Mouse (Mus musculus): ENCODE results near the gene Col1a2. TPM values are rescaled to one million over a fixed set of nuclear protein-coding genes. Genes with fewer than 3 reads are reported as not detected.

Col1a2 gene
- polyA plus RNA-seq, 1 experiment from 2014 or later: 883 TPM

DNA sequence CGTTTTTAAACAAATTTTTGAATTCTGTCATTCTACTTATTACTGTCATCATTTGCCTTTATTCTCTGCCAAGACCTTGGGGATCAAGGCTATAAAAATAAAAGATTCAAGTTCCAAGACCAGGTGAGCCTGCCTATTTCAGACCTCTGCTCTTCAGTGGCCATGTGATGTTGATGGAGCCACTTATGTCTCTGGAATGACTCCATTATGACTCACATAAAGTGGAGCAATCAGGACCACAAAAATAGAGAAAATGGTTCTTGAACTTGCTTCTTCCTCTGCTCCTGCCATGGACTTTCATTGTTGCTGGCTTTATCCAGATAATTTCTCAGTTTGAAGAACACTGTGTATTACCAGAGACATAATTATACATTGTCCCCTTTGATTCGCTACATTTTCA is 10.9 kb upstream of the Col1a2 start:
- H3K36me3 ChIP-seq: no peaks in the 10 kb centered on the region
- H3K9ac ChIP-seq: no peak overlapping the region
- H3K27me3 ChIP-seq: no peaks in the 10 kb centered on the region
- WGBS: 76% methylated on average over 2 of the region's 2 CpGs
- no peak overlapping the region for H3K4me2 ChIP-seq (replicated peaks)
- H3K4me1 ChIP-seq: peaks cover 20% of the 10 kb centered on the region
- no peak overlapping the region for H3K4me3 ChIP-seq
- H3K27ac ChIP-seq: no peak overlapping the region
- ATAC-seq (ENCODE audit: low FRiP score, low read depth): no peak
- no peaks in the 10 kb centered on the region for H3K9me3 ChIP-seq

DNA sequence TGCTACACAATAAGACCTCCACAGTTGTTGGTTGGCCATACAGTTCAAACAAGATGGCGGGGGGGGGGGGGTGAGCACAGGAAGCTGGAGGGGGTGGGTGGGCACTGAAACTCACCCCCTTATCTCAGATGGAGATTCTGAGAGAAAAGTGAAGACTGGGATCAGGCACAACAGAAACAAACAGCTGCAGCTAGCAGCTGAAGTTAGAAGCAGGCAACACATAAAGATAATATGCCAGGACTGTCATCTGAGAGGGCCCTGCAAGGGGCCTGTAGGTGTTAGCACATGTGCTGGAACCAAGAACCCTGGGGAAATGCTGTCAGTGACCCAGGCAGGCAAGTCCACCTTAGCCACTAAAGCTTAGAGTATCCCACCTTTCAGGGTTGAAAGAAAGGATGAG is 8.2 kb upstream of the Col1a2 start:
- H3K9ac ChIP-seq: no peak overlapping the region
- H3K9me3 ChIP-seq: no peaks in the 10 kb centered on the region
- WGBS: 91% methylated on average over 1 of the region's 1 CpGs
- no peak; the same call in 1 of the 2 replicates for ATAC-seq (ENCODE audit: low FRiP score, low read depth)
- no peaks in the 10 kb centered on the region for H3K4me1 ChIP-seq
- H3K4me3 ChIP-seq: no peak overlapping the region
- no peak overlapping the region for H3K27ac ChIP-seq
- H3K27me3 ChIP-seq: no peaks in the 10 kb centered on the region
- no peak overlapping the region for H3K4me2 ChIP-seq (replicated peaks)
- no peaks in the 10 kb centered on the region for H3K36me3 ChIP-seq

DNA sequence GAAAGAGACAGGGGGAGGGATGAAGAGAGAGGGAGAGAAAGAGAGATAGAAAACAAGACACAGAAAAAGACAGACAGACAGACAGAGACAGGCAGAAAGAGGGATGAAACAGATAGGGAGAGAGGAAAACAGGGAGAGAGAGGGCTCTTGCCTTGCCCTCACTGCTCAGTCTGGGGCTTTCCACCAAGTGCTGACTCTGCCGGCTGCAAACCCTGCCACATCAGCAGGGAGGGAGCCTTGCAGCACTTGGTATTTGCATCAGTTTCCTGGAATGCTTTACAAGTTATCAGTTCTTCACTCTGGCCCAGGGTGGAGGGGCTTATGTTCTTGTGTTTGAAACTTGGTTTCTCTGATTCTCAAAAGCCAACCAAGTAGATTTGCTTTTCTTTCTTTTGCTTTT is 1.5 kb upstream of the Col1a2 start:
- Histone ChIP-seq H3K4me2 (replicated peaks) (no peak overlapping the region), H3K4me3 (no peak overlapping the region), H3K27ac (no peak overlapping the region), H3K4me1 (peaks cover 32% of the 10 kb centered on the region), H3K27me3 (no peaks in the 10 kb centered on the region), H3K9ac (no peak overlapping the region), H3K36me3 (no peaks in the 10 kb centered on the region), H3K9me3 (no peaks in the 10 kb centered on the region)
- no peak for ATAC-seq (ENCODE audit: low FRiP score, low read depth)
- WGBS: 0% methylated on average over 1 of the region's 1 CpGs

DNA sequence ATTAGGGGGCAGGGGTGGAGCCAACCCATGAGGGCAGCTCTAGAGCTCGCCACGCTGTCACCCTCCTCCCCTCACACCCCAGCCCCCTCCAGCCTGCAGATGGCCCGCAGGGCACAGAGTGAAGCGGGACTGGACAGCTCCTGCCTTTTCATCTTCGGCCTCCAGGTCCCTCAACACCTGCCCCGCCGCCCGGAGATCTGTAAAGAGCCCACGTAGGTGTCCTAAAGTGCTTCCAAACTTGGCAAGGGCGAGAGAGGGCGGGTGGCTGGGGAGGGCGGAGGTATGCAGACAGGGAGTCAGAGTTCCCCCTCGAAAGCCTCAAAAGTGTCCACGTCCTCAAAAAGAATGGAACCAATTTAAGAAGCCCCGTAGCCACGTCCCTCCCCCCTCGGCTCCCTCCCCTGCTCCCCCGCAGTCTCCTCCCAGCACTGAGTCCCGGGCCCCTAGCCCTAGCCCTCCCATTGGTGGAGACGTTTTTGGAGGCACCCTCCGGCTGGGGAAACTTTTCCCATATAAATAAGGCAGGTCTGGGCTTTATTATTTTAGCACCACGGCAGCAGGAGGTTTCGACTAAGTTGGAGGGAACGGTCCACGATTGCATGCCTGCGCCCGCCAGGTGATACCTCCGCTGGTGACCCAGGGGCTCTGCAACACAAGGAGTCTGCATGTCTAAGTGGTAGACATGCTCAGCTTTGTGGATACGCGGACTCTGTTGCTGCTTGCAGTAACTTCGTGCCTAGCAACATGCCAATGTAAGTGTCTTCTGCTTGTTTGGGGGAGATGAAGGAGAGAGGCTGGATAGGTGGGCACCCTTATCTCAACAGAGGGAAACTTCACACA is 764 bp downstream of the Col1a2 start:
- Histone ChIP-seq H3K4me3 (peak overlapping the region; percentile 63), H3K36me3 (peaks cover 7% of the 10 kb centered on the region), H3K4me2 (replicated peaks) (peak overlapping the region; percentile 72), H3K9me3 (no peaks in the 10 kb centered on the region), H3K4me1 (peaks cover 45% of the 10 kb centered on the region), H3K27ac (peak overlapping the region; percentile 94), H3K27me3 (no peaks in the 10 kb centered on the region), H3K9ac (peak overlapping the region; percentile 83)
- WGBS: under 1% methylated on average over 30 of the region's 31 CpGs
- peak; percentile 98 for ATAC-seq (ENCODE audit: low FRiP score, low read depth)

DNA sequence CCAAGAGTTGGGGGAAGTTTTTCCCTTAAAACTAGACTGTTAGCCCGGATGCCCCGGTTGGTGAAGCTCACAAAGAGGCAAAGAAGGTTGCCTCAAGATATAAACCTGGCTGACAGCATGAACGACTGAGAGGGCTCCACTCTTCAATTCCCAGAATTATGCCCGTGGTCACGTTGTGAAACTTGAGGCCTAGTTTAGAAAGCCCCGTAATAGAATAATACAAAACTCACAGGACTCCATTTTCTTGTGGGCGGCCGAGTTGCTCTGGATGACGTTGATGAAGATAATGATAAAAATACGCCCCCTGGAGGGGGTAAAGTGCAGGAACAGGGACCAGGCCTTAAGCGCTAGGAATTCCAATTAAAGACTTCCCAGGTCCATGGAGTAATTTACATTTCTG is 1.5 kb downstream of the Col1a2 start:
- no peaks in the 10 kb centered on the region for H3K9me3 ChIP-seq
- H3K36me3 ChIP-seq: peaks cover 13% of the 10 kb centered on the region
- H3K4me3 ChIP-seq: peak overlapping the region; percentile 63
- WGBS: under 1% methylated on average over 11 of the region's 11 CpGs
- peaks cover 47% of the 10 kb centered on the region for H3K4me1 ChIP-seq
- peak overlapping the region; percentile 72 for H3K4me2 ChIP-seq (replicated peaks)
- H3K27ac ChIP-seq: peak overlapping the region; percentile 94
- no peaks in the 10 kb centered on the region for H3K27me3 ChIP-seq
- peak overlapping the region; percentile 83 for H3K9ac ChIP-seq
- ATAC-seq (ENCODE audit: low FRiP score, low read depth): peak; percentile 13; the same call in 1 of the 2 replicates

DNA sequence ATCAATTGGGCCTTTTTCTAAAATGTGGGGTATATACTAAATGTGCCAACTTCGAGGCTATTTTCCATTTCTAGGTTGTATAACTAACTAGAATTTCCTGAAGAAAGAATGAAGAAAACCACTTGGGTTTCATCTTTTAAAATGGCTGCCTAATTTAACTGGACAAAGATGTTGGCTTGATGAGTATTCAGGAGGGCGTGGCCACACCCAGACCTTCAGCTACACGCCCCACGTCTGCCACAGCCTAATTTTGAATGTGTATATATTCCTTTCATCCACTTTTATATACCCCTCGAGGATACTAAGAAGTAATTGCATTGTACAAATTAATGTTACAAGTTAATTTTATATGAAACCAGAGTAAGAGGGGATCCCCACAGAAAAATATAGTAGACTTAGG is 2.2 kb downstream of the Col1a2 start:
- peak overlapping the region; percentile 94 for H3K27ac ChIP-seq
- no peaks in the 10 kb centered on the region for H3K9me3 ChIP-seq
- peak overlapping the region; percentile 72 for H3K4me2 ChIP-seq (replicated peaks)
- H3K27me3 ChIP-seq: no peaks in the 10 kb centered on the region
- no peak for ATAC-seq (ENCODE audit: low FRiP score, low read depth)
- H3K36me3 ChIP-seq: peaks cover 17% of the 10 kb centered on the region
- H3K4me3 ChIP-seq: peak overlapping the region; percentile 63
- peaks cover 47% of the 10 kb centered on the region for H3K4me1 ChIP-seq
- H3K9ac ChIP-seq: peak overlapping the region; percentile 83
- 42% methylated on average over 5 of the region's 5 CpGs for WGBS

DNA sequence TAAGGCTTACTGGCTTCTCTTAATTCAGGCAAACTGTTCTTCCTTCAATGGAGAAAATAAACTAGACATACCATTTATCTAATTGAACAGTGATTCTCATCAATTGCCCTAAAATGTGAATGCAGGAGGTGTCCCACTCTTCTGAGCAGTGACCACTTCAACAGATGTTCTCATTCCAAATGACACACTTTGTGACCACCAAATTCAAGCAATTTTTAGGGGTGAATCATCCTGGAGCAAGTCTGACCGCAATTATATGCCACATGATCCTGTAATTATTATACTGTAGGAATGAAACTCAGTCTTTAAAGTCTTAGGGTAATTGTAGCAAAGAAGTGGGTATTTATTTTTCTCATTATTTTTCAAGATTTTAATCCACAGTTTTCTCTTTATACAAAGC is 2.7 kb downstream of the Col1a2 start:
- 71% methylated on average over 1 of the region's 1 CpGs for WGBS
- H3K4me1 ChIP-seq: peaks cover 47% of the 10 kb centered on the region
- no peak overlapping the region for H3K27ac ChIP-seq
- H3K9me3 ChIP-seq: no peaks in the 10 kb centered on the region
- H3K4me3 ChIP-seq: peak overlapping the region; percentile 63
- H3K27me3 ChIP-seq: no peaks in the 10 kb centered on the region
- no peak for ATAC-seq (ENCODE audit: low FRiP score, low read depth)
- H3K9ac ChIP-seq: peak overlapping the region; percentile 83
- H3K4me2 ChIP-seq (replicated peaks): peak overlapping the region; percentile 72
- peaks cover 23% of the 10 kb centered on the region for H3K36me3 ChIP-seq

DNA sequence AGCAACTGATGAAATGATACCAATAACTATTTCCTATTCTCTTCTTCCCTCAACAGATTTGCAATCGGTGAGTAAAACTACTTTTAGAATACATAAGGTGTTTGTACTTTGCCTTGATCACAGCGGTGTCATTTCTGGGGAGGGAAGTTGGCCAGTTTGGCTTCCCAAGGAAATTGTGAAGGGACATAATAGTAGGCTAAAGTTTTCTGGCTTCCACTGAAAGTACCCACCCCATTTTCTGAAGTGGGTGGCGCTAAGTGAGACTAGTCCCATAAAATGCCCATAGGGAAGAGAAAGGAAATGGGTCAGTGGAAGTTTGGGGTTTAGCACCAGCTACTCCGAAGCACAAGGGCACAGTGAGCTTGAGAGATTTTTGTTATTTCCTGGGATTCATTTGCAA is 3.7 kb downstream of the Col1a2 start:
- peaks cover 41% of the 10 kb centered on the region for H3K4me1 ChIP-seq
- peaks cover 30% of the 10 kb centered on the region for H3K36me3 ChIP-seq
- 67% methylated on average over 4 of the region's 4 CpGs for WGBS
- H3K4me2 ChIP-seq (replicated peaks): peak overlapping the region; percentile 72
- peak overlapping the region; percentile 63 for H3K4me3 ChIP-seq
- H3K9ac ChIP-seq: peak overlapping the region; percentile 48; the same call in 1 of the 2 replicates
- H3K27ac ChIP-seq: no peak overlapping the region
- no peaks in the 10 kb centered on the region for H3K27me3 ChIP-seq
- H3K9me3 ChIP-seq: no peaks in the 10 kb centered on the region
- no peak for ATAC-seq (ENCODE audit: low FRiP score, low read depth)

DNA sequence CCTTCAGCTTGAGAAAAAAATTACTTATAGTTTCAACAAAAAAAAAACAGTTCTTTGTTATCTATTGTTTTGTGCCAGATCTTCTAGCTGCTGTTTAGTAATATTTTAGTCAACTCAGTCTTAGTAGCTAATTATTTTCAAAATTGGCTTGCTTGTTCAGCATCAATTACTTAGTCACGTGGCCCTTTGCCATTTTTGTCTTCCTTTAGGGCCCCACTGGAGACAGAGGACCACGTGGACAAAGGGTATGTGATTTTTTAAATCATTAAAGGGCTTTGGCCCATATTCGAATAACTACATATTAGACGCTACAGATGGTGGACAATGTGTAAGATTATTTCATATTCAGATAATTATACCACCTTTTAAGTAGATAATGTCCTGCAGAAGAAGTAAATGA is 4.8 kb downstream of the Col1a2 start:
- H3K4me2 ChIP-seq (replicated peaks): peak overlapping the region; percentile 34
- no peak overlapping the region for H3K9ac ChIP-seq
- no peak overlapping the region for H3K27ac ChIP-seq
- no peaks in the 10 kb centered on the region for H3K27me3 ChIP-seq
- peaks cover 33% of the 10 kb centered on the region for H3K36me3 ChIP-seq
- H3K4me1 ChIP-seq: peaks cover 35% of the 10 kb centered on the region
- no peaks in the 10 kb centered on the region for H3K9me3 ChIP-seq
- ATAC-seq (ENCODE audit: low FRiP score, low read depth): no peak
- H3K4me3 ChIP-seq: no peak overlapping the region
- WGBS: 79% methylated on average over 4 of the region's 4 CpGs

DNA sequence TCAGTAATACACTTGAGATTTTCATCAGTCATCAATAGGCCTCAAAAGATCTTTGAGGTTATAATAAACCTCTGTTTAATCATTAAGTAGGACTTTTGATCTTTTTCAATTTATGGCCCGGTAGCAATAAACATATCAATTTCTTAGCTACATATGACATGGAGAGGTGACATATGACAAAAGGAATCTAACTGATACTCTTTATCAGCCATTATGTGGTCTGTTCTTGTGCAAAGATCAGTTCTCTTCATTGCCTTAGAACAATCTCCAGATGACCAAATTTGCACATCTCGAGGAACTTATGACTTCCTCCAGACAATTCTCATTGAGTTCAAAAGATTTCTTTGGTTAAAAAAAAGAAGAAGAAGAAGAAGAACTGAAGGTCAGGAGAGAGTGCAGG is 10.1 kb downstream of the Col1a2 start:
- no peak for ATAC-seq (ENCODE audit: low FRiP score, low read depth)
- WGBS: 89% methylated on average over 2 of the region's 2 CpGs
- H3K36me3 ChIP-seq: peaks cover 80% of the 10 kb centered on the region

DNA sequence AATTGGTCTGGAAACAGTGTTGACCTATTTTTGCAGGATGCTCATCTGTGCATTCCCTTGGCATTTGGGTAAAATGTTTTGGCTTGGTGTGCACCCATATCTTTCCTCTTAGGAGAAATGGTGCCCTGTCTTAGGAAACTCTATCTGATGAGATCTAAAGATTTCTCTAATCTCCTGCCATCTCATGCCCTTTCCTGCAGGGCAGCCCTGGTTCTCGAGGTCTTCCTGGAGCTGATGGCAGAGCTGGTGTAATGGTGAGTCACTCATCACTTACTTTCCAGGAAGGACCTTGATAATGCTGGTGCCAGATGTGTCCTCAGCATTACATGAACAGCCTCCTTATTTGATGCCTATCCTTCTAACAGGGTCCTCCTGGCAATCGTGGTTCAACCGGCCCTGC is 16.4 kb downstream of the Col1a2 start:
- 81% methylated on average over 3 of the region's 3 CpGs for WGBS
- H3K27ac ChIP-seq: no peak overlapping the region; the same call in 1 of the 2 replicates
- peaks cover 14% of the 10 kb centered on the region; the same call in 1 of the 2 replicates for H3K4me1 ChIP-seq
- no peak overlapping the region for H3K9ac ChIP-seq
- no peaks in the 10 kb centered on the region for H3K27me3 ChIP-seq
- no peaks in the 10 kb centered on the region for H3K9me3 ChIP-seq
- ATAC-seq (ENCODE audit: low FRiP score, low read depth): no peak
- H3K36me3 ChIP-seq: peaks cover 90% of the 10 kb centered on the region
- H3K4me3 ChIP-seq: no peak overlapping the region
- H3K4me2 ChIP-seq (replicated peaks): no peak overlapping the region

More for the DNA sequence above, 10.1 kb downstream of the Col1a2 start:
- Histone ChIP-seq H3K4me2 (replicated peaks) (no peak overlapping the region), H3K4me3 (no peak overlapping the region), H3K27ac (no peak overlapping the region), H3K9ac (no peak overlapping the region), H3K9me3 (no peaks in the 10 kb centered on the region), H3K27me3 (no peaks in the 10 kb centered on the region), H3K4me1 (peaks cover 17% of the 10 kb centered on the region; the same call in 1 of the 2 replicates)

DNA sequence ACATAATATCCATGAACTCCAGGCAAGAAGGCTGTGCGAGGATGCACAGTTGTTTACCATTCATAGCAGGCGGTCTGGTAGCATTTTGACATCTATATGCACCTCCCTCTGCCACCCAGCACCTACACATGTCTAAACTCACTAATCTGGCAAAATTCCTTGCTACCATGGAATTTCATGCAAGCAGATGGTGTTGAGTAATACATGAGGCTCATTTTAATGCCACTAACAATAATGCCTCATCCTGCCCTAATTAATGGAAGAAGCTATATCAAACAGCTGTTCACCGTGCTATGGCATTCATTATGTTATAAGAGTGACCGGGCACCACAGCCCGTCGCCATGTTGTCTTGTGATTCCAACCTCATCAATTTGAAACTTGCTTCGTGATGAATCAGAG is 23.8 kb downstream of the Col1a2 start:
- H3K36me3 ChIP-seq: peaks cover 85% of the 10 kb centered on the region
- no peak overlapping the region for H3K4me2 ChIP-seq (replicated peaks)
- H3K4me1 ChIP-seq: no peaks in the 10 kb centered on the region
- no peaks in the 10 kb centered on the region for H3K27me3 ChIP-seq
- no peak overlapping the region for H3K9ac ChIP-seq
- ATAC-seq (ENCODE audit: low FRiP score, low read depth): no peak
- WGBS: 92% methylated on average over 7 of the region's 7 CpGs
- no peak overlapping the region for H3K27ac ChIP-seq
- no peak overlapping the region for H3K4me3 ChIP-seq
- no peaks in the 10 kb centered on the region for H3K9me3 ChIP-seq

DNA sequence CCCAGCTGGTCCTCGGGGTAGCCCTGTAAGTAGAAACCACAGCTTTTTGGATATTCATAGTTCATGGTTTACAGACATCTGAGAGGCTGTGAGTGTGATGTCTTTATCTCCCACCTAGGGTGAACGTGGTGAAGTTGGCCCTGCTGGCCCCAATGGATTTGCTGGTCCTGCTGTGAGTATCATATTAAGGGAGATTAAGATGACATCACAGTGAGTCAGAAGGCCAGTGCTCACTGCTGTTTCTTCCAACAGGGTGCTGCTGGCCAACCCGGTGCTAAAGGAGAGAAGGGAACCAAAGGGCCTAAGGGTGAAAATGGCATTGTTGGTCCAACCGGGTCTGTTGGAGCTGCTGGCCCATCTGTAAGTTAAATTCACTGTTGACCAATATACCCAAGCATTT is 26.4 kb downstream of the Col1a2 start:
- H3K9ac ChIP-seq: no peak overlapping the region
- H3K36me3 ChIP-seq: peaks cover 88% of the 10 kb centered on the region
- H3K27me3 ChIP-seq: no peaks in the 10 kb centered on the region
- H3K9me3 ChIP-seq: no peaks in the 10 kb centered on the region
- 83% methylated on average over 4 of the region's 4 CpGs for WGBS
- H3K4me3 ChIP-seq: no peak overlapping the region
- no peak for ATAC-seq (ENCODE audit: low FRiP score, low read depth)
- H3K4me1 ChIP-seq: no peaks in the 10 kb centered on the region
- no peak overlapping the region for H3K27ac ChIP-seq
- H3K4me2 ChIP-seq (replicated peaks): no peak overlapping the region
